Comparison of ENCODE assay signal across 8 mouse cellular contexts in the genomic region with DNA sequence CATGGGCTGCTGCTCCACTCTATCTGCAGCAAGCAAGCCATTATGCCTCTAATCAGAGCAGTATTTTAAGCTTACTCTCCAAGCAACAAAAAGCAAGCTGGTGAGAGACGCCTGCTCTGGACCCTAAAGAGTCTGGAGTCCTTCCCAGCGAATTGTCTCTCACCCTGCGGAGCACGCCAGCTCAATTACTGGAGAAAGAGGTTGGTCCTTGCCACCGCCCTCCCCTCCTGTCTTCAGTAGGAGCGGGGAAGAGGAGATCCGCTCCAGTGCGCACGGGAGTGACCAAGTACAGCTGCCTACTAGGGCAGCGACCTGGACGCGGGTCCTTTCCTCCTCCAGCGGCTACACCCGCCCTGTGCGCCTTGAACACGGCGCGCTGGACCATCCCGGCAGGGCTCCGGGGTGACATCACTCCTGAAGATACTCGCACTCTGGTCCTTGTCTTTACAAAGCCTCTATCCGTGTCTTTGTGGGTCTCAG. TPM values are rescaled to one million over a fixed set of nuclear protein-coding genes. Genes with fewer than 3 reads are reported as not detected.
DNase-seq lines count a peak whose midpoint lies in the region; ATAC-seq and TF ChIP-seq lines count a peak whose summit lies in the region.

A gene (plus strand): TSS at position 127 of the 480 bp plus-strand sequence.

- H3K9ac ChIP-seq in heart, embryonic 14.5 days (ENCODE audit: low read length) = no peak within 1 kb of the TSS
- H3K9ac ChIP-seq in heart, adult 2 months (ENCODE audit: low read depth, low read length) = no peak within 1 kb of the TSS
- peak within 1 kb of the TSS; percentile 70 for H3K9ac ChIP-seq in embryonic facial prominence, embryonic 13.5 days
- peak within 1 kb of the TSS; percentile 75 for H3K9ac ChIP-seq in hindbrain, postnatal 0 days (replicated peaks; ENCODE audit: low read length)
- no peak within 1 kb of the TSS for H3K9ac ChIP-seq in liver, postnatal 0 days (replicated peaks)

- no peak for TF ChIP-seq CTCF in heart, adult 2 months (IDR thresholded peaks at IDR 0.05)
- TF ChIP-seq CTCF in hindbrain, postnatal 0 days (IDR thresholded peaks at IDR 0.05; ENCODE audit: low read depth) = no peak
- TF ChIP-seq CTCF in liver, postnatal 0 days (IDR thresholded peaks at IDR 0.05; ENCODE audit: low read depth) = no peak

- no peaks in the 10 kb centered on the region for H3K79me2 ChIP-seq in heart, adult 2 months (replicated peaks; ENCODE audit: control insufficient read depth, insufficient read depth, low read length)

- peak within 1 kb of the TSS; percentile 28 to 49 for H3K4me3 ChIP-seq in heart, embryonic 14.5 days (ENCODE audit: control insufficient read depth in 1 of 2, insufficient read depth in 1 of 2, low read depth in 1 of 2, low read length in 2 of 2)
- H3K4me3 ChIP-seq in heart, adult 2 months = no peak within 1 kb of the TSS
- peak within 1 kb of the TSS; percentile 54 for H3K4me3 ChIP-seq in embryonic facial prominence, embryonic 13.5 days
- H3K4me3 ChIP-seq in hindbrain, postnatal 0 days (ENCODE audit: low read length) = peak within 1 kb of the TSS; percentile 73
- no peak within 1 kb of the TSS for H3K4me3 ChIP-seq in liver, postnatal 0 days (ENCODE audit: low read depth, low read length)

- no peak for ATAC-seq in heart, embryonic 14.5 days (ENCODE audit: insufficient number of reproducible peaks, insufficient read depth, low FRiP score, low read depth)
- peak; percentile 26; the same call in 1 of the 2 replicates for ATAC-seq in embryonic facial prominence, embryonic 13.5 days (ENCODE audit: insufficient number of reproducible peaks, insufficient read depth, low FRiP score, low TSS enrichment, low read depth)
- peak; percentile 93 for ATAC-seq in hindbrain, postnatal 0 days
- no peak for ATAC-seq in liver, postnatal 0 days

- no peak for DNase-seq in heart, adult 2 months
- peak; percentile 19 for DNase-seq in ZHBTc4 (ENCODE audit: low read depth, low spot score)
- DNase-seq in hindbrain, postnatal 0 days (ENCODE audit: low spot score) = peak; percentile 81
- DNase-seq in liver, postnatal 0 days = no peak
- peak; percentile 50 for DNase-seq in right cerebral cortex, postnatal 4 days
- no peak for DNase-seq in thymus, postnatal 14 days

- no peaks in the 10 kb centered on the region for H3K36me3 ChIP-seq in heart, embryonic 14.5 days (ENCODE audit: control insufficient read depth, insufficient read depth, low read length)
- H3K36me3 ChIP-seq in heart, adult 2 months (ENCODE audit: control insufficient read depth, insufficient read depth, low read length) = no peaks in the 10 kb centered on the region
- no peaks in the 10 kb centered on the region for H3K36me3 ChIP-seq in embryonic facial prominence, embryonic 13.5 days
- H3K36me3 ChIP-seq in hindbrain, postnatal 0 days (ENCODE audit: insufficient read depth, low read length) = no peaks in the 10 kb centered on the region
- H3K36me3 ChIP-seq in liver, postnatal 0 days (replicated peaks; ENCODE audit: insufficient read depth, low read length) = no peaks in the 10 kb centered on the region

- intact Hi-C loops in heart, adult 2 months (cut with DNase I) = no loop called here

- peak within 1 kb of the TSS; percentile 65 for H3K4me2 ChIP-seq in heart, embryonic 14.5 days (ENCODE audit: low read length)
- H3K4me2 ChIP-seq in embryonic facial prominence, embryonic 13.5 days = peak within 1 kb of the TSS; percentile 95
- H3K4me2 ChIP-seq in hindbrain, postnatal 0 days (ENCODE audit: low read depth, low read length) = peak within 1 kb of the TSS; percentile 66
- peak within 1 kb of the TSS; percentile 13; the same call in 1 of the 2 replicates for H3K4me2 ChIP-seq in liver, postnatal 0 days (ENCODE audit: low read depth, low read length)

- peaks cover 0 to 2% of the 10 kb centered on the region in 2 experiments; a peak in 1 of 4 replicates for H3K4me1 ChIP-seq in heart, embryonic 14.5 days (ENCODE audit: control insufficient read depth in 2 of 2, insufficient read depth in 2 of 2, low read length in 2 of 2)
- no peaks in the 10 kb centered on the region for H3K4me1 ChIP-seq in heart, adult 2 months (ENCODE audit: control insufficient read depth, insufficient read depth, low read length)
- 0 out of 2 replicates have a peak, but pooled peaks cover 7% of the 10 kb centered on the region for H3K4me1 ChIP-seq in embryonic facial prominence, embryonic 13.5 days
- peaks cover 14% of the 10 kb centered on the region; the same call in 1 of the 2 replicates for H3K4me1 ChIP-seq in hindbrain, postnatal 0 days (ENCODE audit: insufficient read depth, low read length)
- no peaks in the 10 kb centered on the region for H3K4me1 ChIP-seq in liver, postnatal 0 days (ENCODE audit: insufficient read depth)

- no peak within 1 kb of the TSS for H3K27ac ChIP-seq in heart, embryonic 14.5 days (replicated peaks in 1 of 2; ENCODE audit: control insufficient read depth in 1 of 2, insufficient read depth in 1 of 2, low read depth in 2 of 2, low read length in 2 of 2)
- no peak within 1 kb of the TSS for H3K27ac ChIP-seq in heart, adult 2 months
- 0 out of 2 replicates have a peak within 1 kb of the TSS, but pooled peaks have one; percentile 13 for H3K27ac ChIP-seq in embryonic facial prominence, embryonic 13.5 days
- H3K27ac ChIP-seq in hindbrain, postnatal 0 days = peak within 1 kb of the TSS; percentile 90
- H3K27ac ChIP-seq in liver, postnatal 0 days (ENCODE audit: low read depth) = no peak within 1 kb of the TSS

- no peak for TF ChIP-seq EP300 in heart, adult 2 months (IDR thresholded peaks at IDR 0.05; ENCODE audit: insufficient read depth, low read depth, low read length)
- TF ChIP-seq EP300 in liver, postnatal 0 days (IDR thresholded peaks at IDR 0.05; ENCODE audit: low read depth) = no peak

- peaks cover 5% of the 10 kb centered on the region; the same call in 1 of the 2 replicates for H3K27me3 ChIP-seq in heart, embryonic 14.5 days (ENCODE audit: control insufficient read depth, insufficient read depth, low read length)
- peaks cover 1% of the 10 kb centered on the region; the same call in 1 of the 2 replicates for H3K27me3 ChIP-seq in heart, adult 2 months (ENCODE audit: control insufficient read depth, insufficient read depth, low read length)
- H3K27me3 ChIP-seq in embryonic facial prominence, embryonic 13.5 days = peaks cover 23% of the 10 kb centered on the region
- no peaks in the 10 kb centered on the region for H3K27me3 ChIP-seq in hindbrain, postnatal 0 days (ENCODE audit: insufficient read depth, low read length)
- H3K27me3 ChIP-seq in liver, postnatal 0 days (ENCODE audit: insufficient read depth, low read length) = peaks cover 4% of the 10 kb centered on the region; the same call in 1 of the 2 replicates

- no peaks in the 10 kb centered on the region for H3K9me3 ChIP-seq in heart, embryonic 14.5 days (ENCODE audit: control insufficient read depth, low read length)
- H3K9me3 ChIP-seq in embryonic facial prominence, embryonic 13.5 days = no peaks in the 10 kb centered on the region
- H3K9me3 ChIP-seq in hindbrain, postnatal 0 days (ENCODE audit: low read length) = no peaks in the 10 kb centered on the region
- H3K9me3 ChIP-seq in liver, postnatal 0 days (ENCODE audit: low read length) = no peaks in the 10 kb centered on the region

- under 1% methylated on average over 21 of the region's 22 CpGs for WGBS in heart, embryonic 14.5 days
- 1% methylated on average over 22 of the region's 22 CpGs for WGBS in heart, adult 2 months
- under 1% methylated on average over 22 of the region's 22 CpGs for WGBS in embryonic facial prominence, embryonic 13.5 days
- WGBS in hindbrain, postnatal 0 days = under 1% methylated on average over 22 of the region's 22 CpGs
- WGBS in liver, postnatal 0 days (ENCODE audit: insufficient replicate concordance) = 2% methylated on average over 21 of the region's 22 CpGs

- no peak for TF ChIP-seq POLR2A in heart, adult 2 months (IDR thresholded peaks at IDR 0.05; ENCODE audit: insufficient read depth, low read depth, low read length)

RNA-seq across cellular contexts. Expression of the gene that starts here (rescaled TPM):
- polyA plus RNA-seq in heart, embryonic 14.5 days (2014; fragmentation: Nextera tagmentation; extraction: Ambion mirVana) = 0.32 and 0.43 TPM in 2 replicates
- under 1 TPM; 0.09 to 0.13 TPM for total RNA-seq in heart, adult 2 months (2021)
- 0.04 TPM in 1 of 2 replicates, not detected in the other for polyA plus RNA-seq in heart, adult 2 months (2012; rRNA removed)
- 2.9 and 3.3 TPM in 2 replicates for polyA plus RNA-seq in embryonic facial prominence, embryonic 13.5 days (2015; fragmentation: Nextera tagmentation; extraction: Ambion mirVana)
- total RNA-seq in hindbrain, postnatal 0 days (2014; rRNA removed) = 92.6 and 114 TPM in 2 replicates
- 78.8 and 83.9 TPM in 2 replicates for polyA plus RNA-seq in hindbrain, postnatal 0 days (2015; fragmentation: Nextera tagmentation; extraction: Ambion mirVana)
- not detected in 2 replicates for polyA plus RNA-seq in liver, postnatal 0 days (2015; fragmentation: Nextera tagmentation; extraction: Ambion mirVana)

Comparison
In these comparisons a context has a peak if more than half of its experiments do, and no peak if none do; other contexts are left out.
1. RNA of the gene that starts here (total RNA-seq): 92.6 to 114 TPM in hindbrain, postnatal 0 days; 0.09 to 0.13 TPM in heart, adult 2 months; every median in the first group is over 10 times any median in the second.
2. RNA of the gene that starts here (polyA plus RNA-seq): 78.8 to 83.9 TPM in hindbrain, postnatal 0 days; 2.9 to 3.3 TPM in embryonic facial prominence, embryonic 13.5 days, 0.32 to 0.43 TPM in heart, embryonic 14.5 days, 0.04 TPM in heart, adult 2 months and not detected in liver, postnatal 0 days; every median in the first group is over 10 times any median in the second.
3. H3K4me3 ChIP-seq: peak in heart, embryonic 14.5 days (2 of 2), embryonic facial prominence, embryonic 13.5 days (single experiment) and hindbrain, postnatal 0 days (single experiment); none in heart, adult 2 months (single experiment) and liver, postnatal 0 days (single experiment).
4. ATAC-seq: peak in embryonic facial prominence, embryonic 13.5 days (single experiment) and hindbrain, postnatal 0 days (single experiment); none in heart, embryonic 14.5 days (single experiment) and liver, postnatal 0 days (single experiment).
5. H3K27ac ChIP-seq: peak in embryonic facial prominence, embryonic 13.5 days (single experiment) and hindbrain, postnatal 0 days (single experiment); none in heart, embryonic 14.5 days (0 of 2), heart, adult 2 months (single experiment) and liver, postnatal 0 days (single experiment).
6. H3K4me2 ChIP-seq: peak in every context shown above with its lines; median percentile 95 in embryonic facial prominence, embryonic 13.5 days; 66 in hindbrain, postnatal 0 days; 65 in heart, embryonic 14.5 days; 13 in liver, postnatal 0 days.
7. H3K9ac ChIP-seq: peak in embryonic facial prominence, embryonic 13.5 days (single experiment) and hindbrain, postnatal 0 days (single experiment); none in heart, embryonic 14.5 days (single experiment), heart, adult 2 months (single experiment) and liver, postnatal 0 days (single experiment).
8. DNase-seq: peak in ZHBTc4 (single experiment), hindbrain, postnatal 0 days (single experiment) and right cerebral cortex, postnatal 4 days (single experiment); none in heart, adult 2 months (0 of 2), liver, postnatal 0 days (single experiment) and thymus, postnatal 14 days (single experiment).